Mouse (Mus musculus) mammary gland, adult 2 months (tissue): ENCODE data around the gene Sgo1. TPM values are rescaled to one million over a fixed set of nuclear protein-coding genes. Genes with fewer than 3 reads are reported as not detected.

ENCODE experiments used
- polyA plus RNA-seq: library from polyadenylated mRNA; depleted of rRNA; stranded (reverse); fragments of >200 nt; gene quantifications from 2 replicates; pipeline ENCODE4 v1.2.3, GENCODE M21; 2012; ENCODE audit warnings: low replicate concordance; rRNA removed

Gene Sgo1
- polyA plus RNA-seq, result 0.12 and 0.19 TPM in 2 replicates

GRCm38 (mm10) chr17:53688877-53689802, at the start of gene Sgo1:
Sgo1 (minus strand) TSS chr17:53689333.

Other genes with a start within 250 kb of the Sgo1 start
- 0.12 and 0.57 TPM in 2 replicates for gene Efhb, start 226.0 kb downstream of the Sgo1 start, polyA plus RNA-seq
- 4.5 and 8.3 TPM in 2 replicates for gene Rab5a, start 210.1 kb downstream of the Sgo1 start, polyA plus RNA-seq
- not detected in 2 replicates for gene Pp2d1, start 149.9 kb downstream of the Sgo1 start, polyA plus RNA-seq
- gene Kat2b, start 122.5 kb downstream of the Sgo1 start, polyA plus RNA-seq, result 11.4 and 14.4 TPM in 2 replicates
- not detected in 2 replicates for gene Sult1c2, start 157.0 kb upstream of the Sgo1 start, polyA plus RNA-seq